Mouse (Mus musculus) left cerebral cortex, postnatal 10 days (tissue): ENCODE data around the gene Kctd15. TPM values are rescaled to one million over a fixed set of nuclear protein-coding genes. Genes with fewer than 3 reads are reported as not detected.

Experiments used
- DNase-seq, 2 experiments: peaks; one replicate each; pipeline ENCODE4 v3.0.0; 2021 to 2022; ENCODE audit warnings: low spot score in 2 of 2, mixed read lengths in 1 of 2; ENCODE audit errors: extremely low spot score in 1 of 2
- intact Hi-C: fragments of 180-260 bp; cut with DNase I; formaldehyde crosslinking; loops from one replicate; pipeline ENCODE4 v1.15.1; 2025
- total RNA-seq, 2 experiments: library from RNA; stranded (reverse); gene quantifications; 2 replicates each; pipeline ENCODE4 v1.2.3; 2021

Gene Kctd15
- total RNA-seq, 2 experiments from 2014 or later, result 17.2 to 24.4 TPM

DNA sequence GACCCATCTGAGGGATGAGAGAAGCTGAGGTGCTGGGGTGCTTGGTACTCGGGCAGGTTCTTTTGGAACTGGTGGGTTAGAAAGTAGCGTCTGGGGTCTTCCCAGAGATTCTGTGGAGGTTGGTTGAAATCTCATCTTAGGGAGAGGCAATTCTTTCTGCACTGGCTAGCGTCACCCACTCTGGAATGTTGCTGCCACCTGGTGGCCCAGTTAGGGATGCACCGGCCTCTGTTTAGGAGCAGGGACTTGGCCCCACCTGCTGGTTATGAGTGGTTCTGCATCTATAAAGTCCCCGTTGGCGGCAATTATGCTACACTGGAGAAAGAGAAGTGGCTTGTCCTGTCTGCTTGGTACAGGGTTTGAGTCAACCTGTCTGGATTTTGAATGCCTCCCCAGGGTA, 15.4 kb upstream of the Kctd15 start:
- intact Hi-C loops, result loop anchor here (1.0 to 5.0 kb wide), 3 partner anchors 180 to 265 kb away; no protein-coding TSS in a partner anchor
- peak; percentile 87 for DNase-seq

DNA sequence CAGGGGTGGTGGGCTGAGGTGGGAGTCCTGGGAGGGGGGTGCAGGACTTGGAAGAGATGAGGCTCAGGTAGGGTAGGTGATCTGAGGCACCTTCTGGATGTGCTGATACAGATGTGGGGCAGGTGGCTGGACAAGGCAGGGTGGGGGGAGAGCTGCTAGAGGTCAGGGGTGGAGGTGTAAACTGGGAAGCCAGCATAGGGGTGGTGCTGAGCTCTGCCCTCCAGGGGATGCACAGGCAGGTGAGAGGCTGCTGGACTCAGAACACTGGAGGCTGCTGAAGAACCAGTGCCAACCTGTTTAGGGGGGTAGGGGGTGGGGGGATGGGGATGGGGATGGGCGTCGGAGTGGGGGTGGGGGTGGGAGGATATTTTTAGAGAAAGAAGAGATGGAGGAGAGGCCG, 14.2 kb upstream of the Kctd15 start:
- DNase-seq, result no peak
- intact Hi-C loops, result loop anchor here (5.0 kb wide), 1 partner anchor 178 kb away; no protein-coding TSS in a partner anchor

DNA sequence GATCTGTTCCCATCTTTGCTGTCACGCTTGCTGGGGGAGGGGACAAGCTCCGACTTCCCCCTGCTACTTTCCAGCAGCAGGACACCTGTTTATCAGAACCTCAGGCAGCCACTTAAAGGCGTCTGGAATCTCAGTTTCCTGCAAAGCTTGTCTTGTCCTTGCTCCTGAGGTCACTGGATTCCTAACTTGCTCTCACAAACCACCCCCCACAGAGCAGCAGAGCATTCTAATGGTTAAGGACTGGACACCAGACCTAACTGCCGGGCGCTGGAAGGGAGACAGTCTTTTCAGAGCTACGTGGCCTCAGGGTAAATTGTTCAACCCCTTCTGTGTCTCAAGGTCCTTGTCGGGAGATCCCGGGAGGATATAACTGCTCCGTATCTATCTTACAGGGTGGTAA, 12.8 kb upstream of the Kctd15 start:
- intact Hi-C loops, result no loop called here
- no peak for DNase-seq

DNA sequence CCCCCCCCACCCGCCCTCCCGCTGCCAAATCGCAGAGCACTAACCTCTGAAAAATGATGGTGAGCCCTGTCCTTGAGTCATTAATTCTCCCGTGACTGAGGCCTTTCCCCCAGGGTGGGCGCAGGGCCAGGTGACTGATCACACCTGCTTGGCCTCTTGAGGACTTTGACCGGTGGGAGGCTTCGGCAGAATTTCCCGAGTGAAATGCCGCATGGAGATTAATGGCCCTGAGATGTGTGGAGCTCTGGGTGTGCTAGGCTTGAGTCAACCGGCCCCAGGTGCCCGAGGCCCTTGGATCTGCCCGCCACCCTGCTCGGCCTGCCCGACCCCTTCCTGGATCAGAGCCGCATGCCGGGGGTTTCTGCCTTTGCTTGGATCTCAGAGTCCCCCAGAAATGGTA, 11.3 kb upstream of the Kctd15 start:
- intact Hi-C loops, result no loop called here

DNA sequence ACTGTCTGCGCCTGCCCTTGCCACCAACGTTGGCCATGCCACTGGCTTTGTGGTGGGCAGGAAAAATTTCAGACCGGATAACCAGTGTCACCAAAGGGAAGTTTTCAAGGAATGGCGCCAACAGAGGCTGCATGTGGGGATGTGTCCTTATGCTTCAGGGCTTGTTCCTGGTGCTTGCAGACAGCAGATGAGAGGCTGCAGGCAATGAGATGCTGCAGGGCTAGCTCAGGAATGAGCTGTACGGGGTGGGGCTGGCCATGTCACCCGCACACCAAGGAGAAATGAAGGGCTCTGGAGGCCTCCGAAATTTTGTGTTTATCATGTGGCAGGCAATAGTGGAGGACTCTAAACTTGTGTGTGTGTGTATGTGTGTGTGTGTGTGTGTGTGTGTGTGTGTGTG, 6.6 kb upstream of the Kctd15 start:
- no peak for DNase-seq
- intact Hi-C loops, result no loop called here

More for the DNA sequence above, 11.3 kb upstream of the Kctd15 start:
- no peak for DNase-seq

DNA sequence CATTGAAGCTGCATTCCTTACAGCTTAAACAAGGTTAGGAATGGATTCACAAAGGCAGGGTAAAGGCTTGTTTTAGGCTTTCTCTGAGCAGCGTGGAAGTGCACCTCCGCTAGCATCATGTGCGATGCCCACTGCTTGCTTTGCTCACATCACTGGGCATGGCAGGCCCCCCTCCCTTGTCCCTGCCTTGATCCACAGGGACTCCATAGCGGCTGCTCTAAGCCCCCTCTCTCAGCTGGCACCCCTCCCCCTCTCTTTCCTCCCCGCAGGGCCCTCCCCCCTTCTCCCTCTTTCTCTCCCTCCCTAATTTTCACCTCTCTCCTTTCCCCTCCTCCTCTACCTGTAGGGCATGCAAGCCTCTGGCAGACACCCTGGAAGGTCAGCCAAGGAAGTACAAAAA, 5.7 kb upstream of the Kctd15 start:
- intact Hi-C loops, result no loop called here

DNA sequence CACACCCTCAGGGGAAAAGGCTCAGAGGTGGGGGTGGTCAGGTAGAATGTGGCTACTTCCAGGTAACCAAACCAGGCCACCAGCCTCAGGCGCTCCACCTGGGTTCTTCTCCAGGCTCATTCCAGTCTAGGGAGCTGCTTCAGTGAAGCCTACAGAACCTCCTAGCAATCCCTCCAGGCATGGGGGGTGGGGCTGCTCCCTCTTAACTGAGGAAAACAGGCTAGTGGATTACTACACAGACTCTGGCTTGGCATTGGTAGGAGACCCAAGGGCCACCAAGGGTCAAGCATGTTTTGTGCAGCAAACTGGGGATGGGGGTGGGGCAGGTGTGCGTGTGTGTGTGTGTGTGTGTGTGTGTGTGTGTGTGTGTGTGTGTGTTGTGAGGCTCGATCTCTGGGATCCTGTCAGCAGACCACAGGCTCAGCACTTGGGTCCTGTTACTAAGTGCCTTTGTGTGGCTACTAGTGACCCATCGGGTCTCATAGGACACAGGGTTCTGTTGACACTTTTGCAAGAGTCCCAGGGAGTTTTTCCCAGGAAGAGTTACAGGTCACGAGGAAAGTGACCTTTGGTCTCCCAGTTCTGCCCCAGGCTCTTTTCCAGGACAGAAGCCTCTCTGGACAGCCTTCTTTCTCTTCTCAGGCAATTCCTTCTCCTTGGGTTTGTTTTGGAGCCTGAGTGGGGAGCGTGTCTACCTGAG, 3.0 kb upstream of the Kctd15 start:
- no peak for DNase-seq
- intact Hi-C loops, result loop anchor here (5.0 to 10.0 kb wide), 2 partner anchors 65 to 167 kb away; no protein-coding TSS in a partner anchor

More for the DNA sequence above, 5.7 kb upstream of the Kctd15 start:
- DNase-seq, result no peak

DNA sequence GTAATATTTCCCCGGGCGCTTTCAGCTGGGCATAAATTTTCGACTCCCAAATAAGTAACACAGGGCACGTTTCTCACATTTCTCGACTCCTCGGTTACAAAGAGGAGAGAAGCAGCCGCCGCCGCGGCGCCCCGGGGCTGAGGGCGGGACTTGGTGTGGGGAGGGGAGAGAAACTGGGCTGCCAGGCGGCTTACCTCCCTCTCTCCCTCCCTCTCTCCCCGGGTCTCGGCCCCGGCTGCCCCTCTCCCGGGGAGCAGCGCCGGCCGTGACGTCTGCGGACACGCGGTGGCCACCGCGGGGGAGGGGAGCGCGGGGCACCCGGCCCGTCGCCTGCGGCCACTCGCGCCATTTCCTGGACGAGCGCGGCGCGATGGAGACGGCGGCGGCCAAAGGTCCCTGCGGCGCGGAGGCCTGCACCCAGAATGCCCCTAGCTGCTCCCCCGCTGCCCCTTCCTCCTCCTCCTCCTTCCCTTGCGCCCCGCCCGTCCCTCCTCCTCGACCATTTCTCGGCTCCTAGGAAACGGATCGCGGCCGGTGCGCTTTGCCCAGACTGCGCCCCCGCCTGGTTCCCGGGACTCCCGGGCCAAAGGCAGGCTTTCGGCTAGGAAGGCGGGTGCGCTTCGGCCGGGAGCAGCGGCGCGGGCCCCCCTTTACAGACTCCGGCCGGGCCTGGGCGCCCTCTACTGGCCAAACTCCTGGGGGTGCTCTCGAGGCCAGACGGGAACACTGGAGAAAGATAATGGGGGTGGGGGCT, 1.3 kb downstream of the Kctd15 start:
- intact Hi-C loops, result loop anchor here (5.0 to 10.0 kb wide), 2 partner anchors 60 to 163 kb away; no protein-coding TSS in a partner anchor
- peak; percentile 75 to 94 for DNase-seq

DNA sequence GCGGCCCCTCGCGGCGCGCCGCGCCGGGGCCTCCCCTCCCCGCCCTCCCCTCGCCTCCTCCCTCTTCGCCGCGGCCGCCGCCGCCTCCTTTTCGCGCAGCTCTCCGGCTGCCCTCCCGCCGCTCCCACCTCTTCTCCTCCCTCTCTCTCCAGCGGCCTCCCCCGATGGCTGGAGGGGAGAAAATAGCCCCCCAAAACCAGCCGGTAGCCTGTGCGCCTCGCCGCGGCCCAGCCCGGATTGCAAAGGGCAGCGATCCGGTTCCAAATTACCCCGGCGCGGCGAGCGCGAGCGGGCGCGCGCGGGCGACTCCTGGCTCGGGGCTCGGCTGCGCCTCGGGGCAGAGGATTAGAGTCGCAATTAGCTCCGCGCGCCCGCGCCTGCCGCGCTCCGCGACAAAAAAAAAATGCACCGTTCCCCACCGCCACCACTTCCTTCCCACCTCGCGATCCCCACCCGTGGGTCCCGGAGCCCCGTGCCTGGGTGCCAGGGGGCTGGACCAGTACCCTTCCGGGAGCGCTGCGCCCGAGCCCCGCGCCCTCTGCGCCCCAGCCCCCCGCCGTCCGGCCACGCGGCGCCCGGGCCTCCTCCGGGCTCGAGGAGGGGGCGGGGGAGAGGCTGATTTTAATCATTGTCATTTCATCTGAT, 2.0 kb downstream of the Kctd15 start:
- DNase-seq, result peak in 1 of 2 experiments; percentile 67
- intact Hi-C loops, result loop anchor here (5.0 to 10.0 kb wide), 2 partner anchors 60 to 162 kb away; no protein-coding TSS in a partner anchor

DNA sequence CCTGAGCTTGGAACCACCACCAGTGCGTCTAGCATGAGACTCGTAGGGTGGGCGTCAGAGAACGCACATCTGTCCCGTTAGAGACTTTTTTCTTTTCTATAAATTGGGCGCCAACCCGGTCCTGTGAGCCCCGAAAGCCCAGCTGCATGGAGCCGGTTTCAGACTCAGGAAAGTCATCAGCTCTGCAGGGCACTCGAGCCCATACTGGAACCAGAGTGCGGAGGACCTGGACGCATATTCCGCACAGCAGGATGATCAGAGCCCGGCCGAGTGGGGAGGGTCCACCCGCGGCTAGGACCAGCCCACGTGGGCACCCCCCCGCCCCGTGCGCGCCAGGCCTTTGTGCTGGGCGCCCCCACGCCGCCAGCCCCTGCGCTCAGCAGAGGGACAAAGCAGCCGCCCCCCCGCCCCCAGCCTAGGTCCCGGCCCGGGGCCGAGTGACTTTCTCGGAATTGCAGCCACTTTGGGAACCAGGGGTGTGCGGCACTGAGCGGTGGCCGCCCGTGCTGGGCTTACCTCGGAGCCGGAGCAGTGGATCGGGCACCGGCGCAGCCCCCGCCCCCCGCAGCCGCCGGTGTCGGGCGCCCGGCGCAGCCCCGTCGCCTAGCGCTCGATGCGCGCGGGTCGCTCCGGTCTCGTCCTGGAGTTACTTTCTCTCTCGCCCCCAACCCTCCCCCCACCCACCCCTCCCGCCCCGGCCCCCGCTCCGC, 2.6 kb downstream of the Kctd15 start:
- DNase-seq, result peak in 1 of 2 experiments; percentile 65
- intact Hi-C loops, result loop anchor here (10.0 kb wide), 1 partner anchor 59 kb away; no protein-coding TSS in a partner anchor

DNA sequence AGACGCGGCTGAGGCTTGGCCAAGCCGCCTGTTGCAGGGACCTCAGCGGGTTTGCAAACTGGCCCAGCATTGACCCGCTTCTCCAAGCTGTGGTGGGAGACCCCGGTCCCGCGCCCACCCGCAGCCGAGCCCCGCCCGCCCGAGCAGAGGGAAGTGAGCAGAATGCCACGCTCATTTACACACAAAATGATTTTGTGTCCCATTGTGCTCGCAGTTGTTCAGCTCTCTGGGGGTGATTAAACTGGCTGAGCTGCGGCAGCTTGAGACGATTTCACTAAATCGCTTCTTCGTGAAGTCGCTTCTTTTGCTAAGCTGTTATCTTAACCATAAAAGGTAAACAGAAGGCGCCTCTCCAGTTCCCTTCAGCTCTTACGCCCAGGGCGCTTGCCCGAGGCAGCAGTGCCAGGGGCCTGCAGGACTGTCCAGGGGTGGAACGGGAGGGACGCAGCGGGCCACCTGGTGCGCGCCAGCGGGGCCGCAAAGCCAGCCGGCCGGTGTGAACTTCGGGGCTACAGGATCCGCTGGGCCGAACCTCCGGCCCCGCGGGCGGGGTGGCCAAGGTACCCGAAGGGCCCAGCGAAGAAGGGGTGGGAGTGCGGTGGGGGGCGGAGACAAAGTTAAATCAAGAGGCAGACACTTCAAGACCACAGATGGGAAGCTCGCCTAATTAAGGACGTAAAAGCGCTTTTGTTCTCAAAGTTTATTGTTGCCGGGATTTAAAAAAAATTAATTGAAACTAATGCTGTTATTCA, 3.6 kb downstream of the Kctd15 start:
- no peak for DNase-seq
- intact Hi-C loops, result loop anchor here (10.0 kb wide), 1 partner anchor 58 kb away; no protein-coding TSS in a partner anchor

DNA sequence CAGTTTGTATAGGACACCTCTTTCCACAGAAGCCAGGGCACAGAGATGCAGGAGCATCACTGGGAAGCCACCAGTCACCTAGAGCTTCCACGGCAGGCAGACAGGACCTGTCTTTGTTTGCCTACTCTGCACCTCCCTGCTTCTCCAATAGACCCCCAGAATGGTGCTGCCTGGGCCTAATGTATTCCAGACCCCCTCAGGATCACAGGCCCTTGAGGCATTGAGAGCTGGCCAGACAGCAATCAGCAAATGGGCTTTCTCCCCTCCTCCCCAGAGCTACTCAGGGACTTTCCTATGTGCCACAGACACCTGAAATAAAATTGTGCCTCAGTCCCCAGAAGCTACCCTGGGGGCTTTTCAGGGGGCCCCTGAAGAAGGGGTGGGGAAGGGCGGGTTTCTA, 5.2 kb downstream of the Kctd15 start:
- intact Hi-C loops, result loop anchor here (10.0 kb wide), 1 partner anchor 57 kb away; no protein-coding TSS in a partner anchor
- DNase-seq, result no peak

DNA sequence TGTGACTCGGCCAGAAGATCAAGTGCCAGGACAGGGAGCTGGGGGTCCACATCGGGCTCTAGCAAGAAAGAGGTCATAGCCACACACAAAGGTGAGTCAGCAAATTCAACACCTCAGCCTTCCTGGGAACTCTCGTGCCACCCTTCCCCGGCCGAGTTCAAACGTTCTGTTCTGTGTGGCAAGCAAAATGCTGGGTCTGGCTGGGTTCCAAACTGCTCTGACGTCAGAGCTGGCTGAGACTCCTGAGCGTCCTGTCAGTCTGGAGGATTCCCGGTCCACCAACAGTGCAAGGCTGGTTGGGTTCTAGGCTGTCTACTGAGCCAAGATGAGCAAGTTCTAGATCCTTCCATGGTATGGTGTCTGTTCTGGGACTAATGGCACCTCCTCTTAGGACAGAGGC, 9.5 kb downstream of the Kctd15 start:
- intact Hi-C loops, result no loop called here
- DNase-seq, result peak in 1 of 2 experiments; percentile 64

DNA sequence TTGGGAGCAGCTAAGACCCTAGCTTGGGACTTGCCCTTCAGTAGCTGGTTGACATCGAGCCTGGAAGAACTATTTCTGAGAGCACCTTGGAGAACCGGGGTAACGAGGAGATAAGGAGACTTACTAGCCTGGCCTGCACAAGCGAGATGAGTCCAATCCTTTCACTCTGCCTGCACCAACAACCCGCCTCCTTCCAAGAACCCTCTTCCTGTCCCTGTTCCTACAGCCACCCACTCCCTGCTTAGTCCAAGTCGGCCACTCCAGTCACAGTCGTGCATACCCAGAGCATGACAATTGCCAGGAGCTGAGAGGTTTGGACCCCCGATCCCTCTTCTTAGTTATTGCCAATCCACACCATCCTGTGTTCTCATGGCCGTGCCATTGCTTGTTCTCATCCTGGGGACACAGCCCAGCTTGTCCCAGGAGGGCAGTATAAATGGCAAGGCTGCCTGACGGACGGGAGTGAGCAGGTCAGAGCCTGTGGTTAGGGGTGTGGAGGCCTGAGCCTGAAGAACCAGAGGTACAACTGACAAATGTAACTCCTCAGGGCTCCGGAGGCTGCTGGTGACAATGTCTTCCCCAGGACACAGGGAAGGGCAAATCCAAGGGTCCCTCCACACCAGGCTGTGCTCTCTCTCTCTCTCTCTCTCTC, 10.3 kb downstream of the Kctd15 start:
- intact Hi-C loops, result no loop called here
- DNase-seq, result no peak

DNA sequence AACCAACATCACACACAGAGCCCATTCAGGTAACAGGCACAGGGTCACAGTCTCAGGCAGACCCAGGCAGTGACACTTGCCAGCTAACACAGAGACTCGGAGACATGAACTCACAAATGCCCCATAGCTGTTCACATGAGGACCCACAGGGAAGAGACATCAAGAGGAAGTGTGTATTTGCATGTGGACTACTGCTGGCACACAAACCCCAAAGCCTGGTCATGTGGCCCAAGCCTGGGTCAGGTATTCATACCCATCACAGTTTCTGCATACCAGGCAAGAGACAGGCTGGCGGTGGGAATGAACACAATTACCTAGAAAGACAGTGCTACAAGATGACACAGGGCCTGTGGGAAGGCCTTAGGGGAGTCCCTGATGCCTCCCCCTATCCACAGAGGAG, 10.9 kb downstream of the Kctd15 start:
- no peak for DNase-seq
- intact Hi-C loops, result no loop called here

DNA sequence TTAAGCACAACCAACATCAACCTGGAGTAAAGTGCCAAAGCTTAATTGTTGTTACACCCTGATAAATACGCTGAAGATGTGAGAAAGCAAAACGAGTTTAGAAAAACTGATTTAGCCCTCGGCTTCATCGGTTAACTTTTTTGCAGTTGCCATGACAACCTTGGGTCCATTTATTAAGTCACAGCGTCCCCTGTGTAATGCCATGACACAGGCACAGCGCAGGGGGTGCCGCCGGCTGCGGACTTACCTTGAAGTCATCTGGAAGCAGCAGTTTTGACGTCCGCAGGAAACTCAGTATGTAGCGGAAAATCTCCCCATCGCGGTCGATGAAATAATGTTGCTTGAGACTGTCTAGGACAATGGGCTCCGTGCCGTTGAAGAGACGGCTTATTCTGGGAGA, 11.9 kb downstream of the Kctd15 start:
- intact Hi-C loops, result no loop called here

DNA sequence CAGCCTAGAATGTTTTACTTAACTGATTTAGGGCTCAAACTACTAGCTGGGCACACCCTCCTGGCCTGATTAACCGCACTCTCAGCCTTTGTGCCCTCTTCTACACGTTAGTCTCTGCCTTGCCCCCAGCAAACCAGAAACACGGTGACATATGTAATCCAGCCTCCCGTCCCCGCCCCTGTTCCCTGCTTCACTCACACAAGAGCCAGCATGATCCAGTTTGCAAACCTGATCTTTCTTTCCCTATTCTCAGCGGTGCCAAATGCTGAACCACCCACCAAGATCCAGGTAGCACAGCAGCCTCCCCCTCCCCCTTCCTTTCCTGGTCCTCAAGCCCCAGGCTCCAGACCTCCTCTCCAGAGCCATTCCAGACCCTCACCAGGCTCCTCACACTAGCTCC, 13.2 kb downstream of the Kctd15 start:
- no peak for DNase-seq
- intact Hi-C loops, result no loop called here

More for the DNA sequence above, 11.9 kb downstream of the Kctd15 start:
- DNase-seq, result no peak

DNA sequence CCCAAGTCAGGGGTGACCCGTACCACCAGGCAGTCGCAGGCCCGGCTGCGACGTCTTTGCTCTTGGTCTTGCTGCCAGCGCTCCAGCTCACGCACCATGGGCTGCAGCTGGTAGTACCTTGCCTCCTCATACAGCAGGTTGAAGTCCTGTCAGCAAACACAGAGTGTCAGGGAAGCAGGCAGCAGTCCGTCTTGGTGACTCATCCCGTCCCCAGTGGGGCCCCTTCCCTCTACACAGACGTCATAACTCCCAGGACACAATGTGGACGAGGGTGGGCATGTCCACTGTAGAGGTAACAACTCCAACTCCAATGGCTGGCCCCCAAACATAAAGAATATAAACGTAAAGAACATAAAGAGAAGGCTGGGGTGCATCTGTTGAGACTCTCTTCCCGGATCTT, 14.6 kb downstream of the Kctd15 start:
- no peak for DNase-seq
- intact Hi-C loops, result no loop called here
